ENCODE assay signal across 25 mouse cellular contexts in the genomic region with DNA sequence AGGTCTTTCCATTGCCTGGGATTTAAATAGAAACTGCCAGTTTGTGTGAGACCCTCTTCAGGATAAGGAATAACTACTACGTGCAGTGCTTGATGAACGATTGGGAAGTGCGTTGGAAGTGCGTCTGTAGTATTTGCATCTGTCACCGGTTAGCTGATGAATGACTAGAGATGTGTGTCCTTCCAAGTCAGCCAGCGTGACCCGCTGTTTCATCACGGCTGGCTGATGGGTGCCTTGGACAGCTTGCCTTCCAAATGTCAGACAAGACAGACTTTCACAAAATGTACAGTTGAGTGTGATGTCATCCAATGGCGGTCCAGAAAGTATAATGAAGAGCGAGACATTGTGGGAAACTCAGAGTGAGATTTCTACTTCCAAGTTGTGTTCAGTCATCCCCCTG.
DNase-seq lines count a peak whose midpoint lies in the region; ATAC-seq lines count a peak whose summit lies in the region.
"Had no signal": no experiment of that assay in that cellular context is flagged by ENCODE, and none has a peak within 500 bp of the region (broad histone marks: within the 10 kb centered on the region; RNA-seq: fewer than 3 reads in every experiment).

No protein-coding gene starts in this region.

- ATAC-seq in lung, embryonic 16.5 days (ENCODE audit: low read depth): peak; percentile 41
- ATAC-seq: activated CD4-positive, CD25-positive, alpha-beta regulatory T cell, adult 4 months; forebrain, embryonic 15.5 days; hindbrain, postnatal 0 days; inflammation-experienced regulatory T-cells, adult 6 months; intestine, embryonic 16.5 days had no signal

- no peaks in the 10 kb centered on the region for H3K36me3 ChIP-seq in lung, embryonic 16.5 days (ENCODE audit: control insufficient read depth, insufficient read depth, low read length)
- H3K36me3 ChIP-seq: embryonic facial prominence, embryonic 10.5 days; embryonic facial prominence, embryonic 13.5 days; forebrain, embryonic 12.5 days; forebrain, embryonic 15.5 days had no signal

- H3K9ac ChIP-seq in lung, embryonic 16.5 days (ENCODE audit: low read length): no peak overlapping the region
- H3K9ac ChIP-seq: embryonic facial prominence, embryonic 13.5 days; forebrain, embryonic 12.5 days; forebrain, embryonic 15.5 days; hindbrain, embryonic 14.5 days had no signal

- H3K4me1 ChIP-seq in lung, embryonic 16.5 days (replicated peaks; ENCODE audit: control insufficient read depth, insufficient read depth, low read length): no peaks in the 10 kb centered on the region

- H3K4me3 ChIP-seq in lung, embryonic 16.5 days (ENCODE audit: low read length): no peak overlapping the region
- H3K4me3 ChIP-seq: embryonic facial prominence, embryonic 10.5 days; embryonic facial prominence, embryonic 13.5 days; erythroblast, embryonic 14.5 days; forebrain, embryonic 12.5 days; forebrain, embryonic 15.5 days had no signal

- 36% methylated on average over 10 of the region's 10 CpGs for WGBS in lung, embryonic 16.5 days

- H3K4me2 ChIP-seq in lung, embryonic 16.5 days (ENCODE audit: low read depth, low read length): no peak overlapping the region
- H3K4me2 ChIP-seq: embryonic facial prominence, embryonic 13.5 days; forebrain, embryonic 12.5 days; forebrain, embryonic 15.5 days; heart, embryonic 11.5 days; hindbrain, embryonic 14.5 days had no signal

- H3K9me3 ChIP-seq in lung, embryonic 16.5 days (ENCODE audit: control insufficient read depth, low read length): no peaks in the 10 kb centered on the region
- H3K9me3 ChIP-seq: embryonic facial prominence, embryonic 10.5 days; embryonic facial prominence, embryonic 13.5 days; forebrain, embryonic 12.5 days; forebrain, embryonic 15.5 days had no signal

- peak; percentile 44 for DNase-seq in adrenal gland, adult 2 months
- no peak for DNase-seq in adrenal gland, postnatal 4 days (ENCODE audit: low spot score in 2 of 2)
- DNase-seq in heart, adult 11 months: peak; percentile 77
- DNase-seq in heart, postnatal 36 days: no peak
- no peak for DNase-seq in lung, adult 18-20 months
- DNase-seq: cerebellum, adult 11-12 months; cerebellum, adult 8-10 months; cerebellum, postnatal 10 days; cerebellum, postnatal 36 days; embryo, embryonic 11 days; gastrocnemius, postnatal 25 days; heart, postnatal 10 days; heart, postnatal 4 days had no signal

- no peak overlapping the region for H3K27ac ChIP-seq in lung, embryonic 16.5 days (ENCODE audit: low read length)
- H3K27ac ChIP-seq: embryonic facial prominence, embryonic 10.5 days; embryonic facial prominence, embryonic 13.5 days; forebrain, embryonic 12.5 days; forebrain, embryonic 15.5 days; hindbrain, embryonic 14.5 days; hindbrain, postnatal 0 days had no signal

- intact Hi-C loops in heart, postnatal 36 days (cut with DNase I): no loop called here

- H3K27me3 ChIP-seq in lung, embryonic 16.5 days (ENCODE audit: control insufficient read depth, insufficient read depth, low read depth, low read length): no peaks in the 10 kb centered on the region
- H3K27me3 ChIP-seq: embryonic facial prominence, embryonic 13.5 days; forebrain, embryonic 15.5 days had no signal

Comparison
In these comparisons a context has a peak if more than half of its experiments do, and no peak if none do; other contexts are left out.
1. DNase-seq: peak in adrenal gland, adult 2 months (single experiment) and heart, adult 11 months (single experiment); none in adrenal gland, postnatal 4 days (0 of 2), heart, postnatal 36 days (0 of 2) and lung, adult 18-20 months (0 of 2).